Mouse (Mus musculus): ENCODE results near the gene Med23. TPM values are rescaled to one million over a fixed set of nuclear protein-coding genes. Genes with fewer than 3 reads are reported as not detected.
A peak's percentile ranks its signal among the peaks of the same experiment; 100 is the strongest.

The Med23 gene
- polyA plus RNA-seq, 1 experiment, result 14.2 TPM

- no peak for DNase-seq
- H3K27ac ChIP-seq (ENCODE audit: insufficient read depth, low read depth, low read length), result no peak overlapping the region
- TF ChIP-seq POLR2A (IDR thresholded peaks at IDR 0.05; ENCODE audit: low read depth, low read length), result no peak
- TF ChIP-seq CTCF (conservative IDR thresholded peaks at IDR 0.05; ENCODE audit: insufficient read depth, insufficient read length, low read depth, low read length), result no peak
- H3K27me3 ChIP-seq (replicated peaks; ENCODE audit: control insufficient read depth, insufficient read depth, low read length), result no peaks in the 10 kb centered on the region
- WGBS, result 18% methylated on average over 4 of the region's 4 CpGs
- peaks cover 14% of the 10 kb centered on the region; the same call in 1 of the 2 replicates for H3K4me1 ChIP-seq (ENCODE audit: control insufficient read depth, insufficient read depth, low read length)
- H3K36me3 ChIP-seq (ENCODE audit: control insufficient read depth, insufficient read depth, low read length), result no peaks in the 10 kb centered on the region
- no peak overlapping the region for H3K4me3 ChIP-seq (ENCODE audit: insufficient read depth, low read depth, low read length)
Measured at GRCm38 (mm10) chr10:24834634-24835371, 35.0 kb upstream of the Med23 start.

- H3K27me3 ChIP-seq (replicated peaks; ENCODE audit: control insufficient read depth, insufficient read depth, low read length), result no peaks in the 10 kb centered on the region
- DNase-seq, result peak; percentile 69
- no peak for TF ChIP-seq POLR2A (IDR thresholded peaks at IDR 0.05; ENCODE audit: low read depth, low read length)
- peak overlapping the region; percentile 37 for H3K4me3 ChIP-seq (ENCODE audit: insufficient read depth, low read depth, low read length)
- H3K27ac ChIP-seq (ENCODE audit: insufficient read depth, low read depth, low read length), result peak overlapping the region; percentile 59
- H3K36me3 ChIP-seq (ENCODE audit: control insufficient read depth, insufficient read depth, low read length), result no peaks in the 10 kb centered on the region
- 16% methylated on average over 12 of the region's 12 CpGs for WGBS
- peaks cover 11% of the 10 kb centered on the region; the same call in 1 of the 2 replicates for H3K4me1 ChIP-seq (ENCODE audit: control insufficient read depth, insufficient read depth, low read length)
Measured at GRCm38 (mm10) chr10:24835702-24836342, 34.0 kb upstream of the Med23 start.

- Histone ChIP-seq H3K36me3 (ENCODE audit: control insufficient read depth, insufficient read depth, low read length) (no peaks in the 10 kb centered on the region), H3K27me3 (replicated peaks; ENCODE audit: control insufficient read depth, insufficient read depth, low read length) (no peaks in the 10 kb centered on the region), H3K4me1 (ENCODE audit: control insufficient read depth, insufficient read depth, low read length) (peaks cover 14% of the 10 kb centered on the region; the same call in 1 of the 2 replicates), H3K4me3 (ENCODE audit: insufficient read depth, low read depth, low read length) (no peak overlapping the region), H3K27ac (ENCODE audit: insufficient read depth, low read depth, low read length) (peak overlapping the region; percentile 66; the same call in 1 of the 2 replicates)
- 45% methylated on average over 4 of the region's 4 CpGs for WGBS
- DNase-seq, result peak; percentile 14
- no peak for TF ChIP-seq POLR2A (IDR thresholded peaks at IDR 0.05; ENCODE audit: low read depth, low read length)
- no peak for TF ChIP-seq CTCF (conservative IDR thresholded peaks at IDR 0.05; ENCODE audit: insufficient read depth, insufficient read length, low read depth, low read length)
Measured at GRCm38 (mm10) chr10:24836366-24837038, 33.3 kb upstream of the Med23 start.

- H3K27me3 ChIP-seq (replicated peaks; ENCODE audit: control insufficient read depth, insufficient read depth, low read length), result no peaks in the 10 kb centered on the region
- peaks cover 12% of the 10 kb centered on the region; the same call in 1 of the 2 replicates for H3K4me1 ChIP-seq (ENCODE audit: control insufficient read depth, insufficient read depth, low read length)
- H3K36me3 ChIP-seq (ENCODE audit: control insufficient read depth, insufficient read depth, low read length), result no peaks in the 10 kb centered on the region
- H3K4me3 ChIP-seq (ENCODE audit: insufficient read depth, low read depth, low read length), result no peak overlapping the region
- TF ChIP-seq CTCF (conservative IDR thresholded peaks at IDR 0.05; ENCODE audit: insufficient read depth, insufficient read length, low read depth, low read length) (no peak), POLR2A (IDR thresholded peaks at IDR 0.05; ENCODE audit: low read depth, low read length) (no peak)
- WGBS, result 95% methylated on average over 4 of the region's 4 CpGs
- DNase-seq, result no peak
- H3K27ac ChIP-seq (ENCODE audit: insufficient read depth, low read depth, low read length), result no peak overlapping the region
Measured at GRCm38 (mm10) chr10:24840795-24841194, 29.0 kb upstream of the Med23 start.

GRCm38 (mm10) chr10:24841998-24842397, 27.8 kb upstream of the Med23 start:
- Histone ChIP-seq H3K27me3 (replicated peaks; ENCODE audit: control insufficient read depth, insufficient read depth, low read length) (no peaks in the 10 kb centered on the region), H3K4me1 (ENCODE audit: control insufficient read depth, insufficient read depth, low read length) (peaks cover 13% of the 10 kb centered on the region; the same call in 1 of the 2 replicates), H3K27ac (ENCODE audit: insufficient read depth, low read depth, low read length) (peak overlapping the region; percentile 96), H3K4me3 (ENCODE audit: insufficient read depth, low read depth, low read length) (peak overlapping the region; percentile 34), H3K36me3 (ENCODE audit: control insufficient read depth, insufficient read depth, low read length) (no peaks in the 10 kb centered on the region)
- TF ChIP-seq CTCF (conservative IDR thresholded peaks at IDR 0.05; ENCODE audit: insufficient read depth, insufficient read length, low read depth, low read length) (no peak), POLR2A (IDR thresholded peaks at IDR 0.05; ENCODE audit: low read depth, low read length) (no peak)
- peak; percentile 64 for DNase-seq
- WGBS, result 19% methylated on average over 2 of the region's 2 CpGs

- H3K4me3 ChIP-seq (ENCODE audit: insufficient read depth, low read depth, low read length), result peak within 1 kb of the TSS; percentile 34
- no peaks in the 10 kb centered on the region for H3K36me3 ChIP-seq (ENCODE audit: control insufficient read depth, insufficient read depth, low read length)
- H3K4me1 ChIP-seq (ENCODE audit: control insufficient read depth, insufficient read depth, low read length), result peaks cover 13% of the 10 kb centered on the region; the same call in 1 of the 2 replicates
- TF ChIP-seq POLR2A (IDR thresholded peaks at IDR 0.05; ENCODE audit: low read depth, low read length) (no peak), CTCF (conservative IDR thresholded peaks at IDR 0.05; ENCODE audit: insufficient read depth, insufficient read length, low read depth, low read length) (no peak)
- WGBS, result 62% methylated on average over 1 of the region's 1 CpGs
- no peaks in the 10 kb centered on the region for H3K27me3 ChIP-seq (replicated peaks; ENCODE audit: control insufficient read depth, insufficient read depth, low read length)
- peak; percentile 55 for DNase-seq
- H3K27ac ChIP-seq (ENCODE audit: insufficient read depth, low read depth, low read length), result peak within 1 kb of the TSS; percentile 96
Measured at GRCm38 (mm10) chr10:24842676-24843075, 27.1 kb upstream of the Med23 start, which contains the start of gene Enpp3. TSS of gene Enpp3 (minus strand) at chr10:24842823.

GRCm38 (mm10) chr10:24863146-24863545, 6.6 kb upstream of the Med23 start:
- no peaks in the 10 kb centered on the region for H3K36me3 ChIP-seq (ENCODE audit: control insufficient read depth, insufficient read depth, low read length)
- WGBS, result 41% methylated on average over 2 of the region's 2 CpGs
- no peak for DNase-seq
- no peaks in the 10 kb centered on the region for H3K4me1 ChIP-seq (ENCODE audit: control insufficient read depth, insufficient read depth, low read length)
- no peaks in the 10 kb centered on the region for H3K27me3 ChIP-seq (replicated peaks; ENCODE audit: control insufficient read depth, insufficient read depth, low read length)
- TF ChIP-seq POLR2A (IDR thresholded peaks at IDR 0.05; ENCODE audit: low read depth, low read length) (no peak), CTCF (conservative IDR thresholded peaks at IDR 0.05; ENCODE audit: insufficient read depth, insufficient read length, low read depth, low read length) (no peak)
- no peak overlapping the region for H3K27ac ChIP-seq (ENCODE audit: insufficient read depth, low read depth, low read length)
- no peak overlapping the region for H3K4me3 ChIP-seq (ENCODE audit: insufficient read depth, low read depth, low read length)

All from kidney, adult 2 months (tissue).